Mouse (Mus musculus) kidney, embryonic 14.5 days (tissue): ENCODE results near the gene Kcna2. TPM values are rescaled to one million over a fixed set of nuclear protein-coding genes. Genes with fewer than 3 reads are reported as not detected.
A peak's percentile ranks its signal among the peaks of the same experiment; 100 is the strongest.

Experiments used
- ATAC-seq: fragments of 200-750 bp; cut with Nextera tagmentation; 2 replicates; pipeline ENCODE4 v1.8.0; 2017; ENCODE audit warnings: moderate number of reproducible peaks, mild to moderate bottlenecking, moderate TSS enrichment, moderate library complexity; ENCODE audit not compliant: low FRiP score, low TSS enrichment
- H3K27ac ChIP-seq: fragments of 300-500 bp; sonication (generic); 2 replicates; pipeline ENCODE4 v1.5.1; 2014; ENCODE audit warnings: low read depth, mild to moderate bottlenecking, low read length, moderate library complexity, mixed read lengths
- H3K27me3 ChIP-seq: fragments of 300-500 bp; sonication (generic); 2 replicates; pipeline ENCODE4 v1.6.1; 2014; ENCODE audit warnings: mild to moderate bottlenecking, low read length; ENCODE audit not compliant: control insufficient read depth, insufficient read depth
- H3K36me3 ChIP-seq: fragments of 300-500 bp; sonication (generic); 2 replicates; pipeline ENCODE4 v1.6.1; 2014; ENCODE audit warnings: low read length, mixed read lengths; ENCODE audit not compliant: control insufficient read depth, insufficient read depth
- H3K4me1 ChIP-seq: fragments of 300-500 bp; sonication (generic); 2 replicates; pipeline ENCODE4 v1.6.1; 2014; ENCODE audit warnings: low read length, mixed read lengths; ENCODE audit not compliant: control insufficient read depth, insufficient read depth
- H3K4me2 ChIP-seq: fragments of 300-500 bp; sonication (generic); replicated peaks from 2 replicates; pipeline ENCODE4 v1.6.1; 2014; ENCODE audit warnings: low read depth, mild to moderate bottlenecking, low read length
- H3K4me3 ChIP-seq: fragments of 300-500 bp; sonication (generic); 2 replicates; pipeline ENCODE4 v1.5.1; 2014; ENCODE audit warnings: mild to moderate bottlenecking, low read length
- H3K9ac ChIP-seq: fragments of 300-500 bp; sonication (generic); 2 replicates; pipeline ENCODE4 v1.6.1; 2014; ENCODE audit warnings: low read depth, mild to moderate bottlenecking, low read length, moderate library complexity
- H3K9me3 ChIP-seq: fragments of 300-500 bp; sonication (generic); 2 replicates; pipeline ENCODE4 v1.6.1; 2016; ENCODE audit warnings: low read length; ENCODE audit not compliant: control insufficient read depth
- WGBS: fragments of 180-500 bp; shearing (Covaris S2); extraction: QIAGEN DNeasy Blood & Tissue Kit; methylation state at CpG from one replicate; pipeline ENCODE4 v1.1.7; 2014; 5-methylcytosine and 5-hydroxymethylcytosine counted together
- polyA plus RNA-seq: library from polyadenylated mRNA; unstranded; fragments of >200 nt; fragmentation: Nextera tagmentation; extraction: Ambion mirVana; gene quantifications from 2 replicates; pipeline ENCODE4 v1.2.1, GENCODE M21; 2014

Gene Kcna2
- polyA plus RNA-seq, 1 experiment from 2014 or later: 0.08 TPM

GRCm38 (mm10) chr3:107112932-107113659, 12.2 kb downstream of the Kcna2 start:
- H3K4me3 ChIP-seq: no peak overlapping the region
- H3K9me3 ChIP-seq: no peaks in the 10 kb centered on the region
- no peaks in the 10 kb centered on the region for H3K36me3 ChIP-seq
- no peak overlapping the region for H3K9ac ChIP-seq
- H3K27me3 ChIP-seq: no peaks in the 10 kb centered on the region
- no peak overlapping the region; the same call in 1 of the 2 replicates for H3K27ac ChIP-seq
- ATAC-seq: peak; percentile 20; the same call in 1 of the 2 replicates
- H3K4me2 ChIP-seq: no peak overlapping the region
- 46% methylated on average over 10 of the region's 10 CpGs for WGBS
- H3K4me1 ChIP-seq: peaks cover 14% of the 10 kb centered on the region

- Histone ChIP-seq H3K4me3 (no peak overlapping the region), H3K4me1 (peaks cover 14% of the 10 kb centered on the region), H3K9ac (no peak overlapping the region), H3K36me3 (no peaks in the 10 kb centered on the region), H3K4me2 (no peak overlapping the region), H3K9me3 (no peaks in the 10 kb centered on the region), H3K27me3 (no peaks in the 10 kb centered on the region), H3K27ac (no peak overlapping the region)
- ATAC-seq: peak; percentile 34; the same call in 1 of the 2 replicates
- WGBS: 33% methylated on average over 14 of the region's 14 CpGs
Measured at GRCm38 (mm10) chr3:107113771-107114737, 13.1 kb downstream of the Kcna2 start.

- no peaks in the 10 kb centered on the region for H3K36me3 ChIP-seq
- no peak for ATAC-seq
- peaks cover 14% of the 10 kb centered on the region for H3K4me1 ChIP-seq
- WGBS: 92% methylated on average over 2 of the region's 2 CpGs
- no peaks in the 10 kb centered on the region for H3K27me3 ChIP-seq
- no peak overlapping the region for H3K4me2 ChIP-seq
- no peak overlapping the region for H3K9ac ChIP-seq
- no peak overlapping the region for H3K27ac ChIP-seq
- H3K4me3 ChIP-seq: no peak overlapping the region
- no peaks in the 10 kb centered on the region for H3K9me3 ChIP-seq
Measured at GRCm38 (mm10) chr3:107114941-107115340, 14.0 kb downstream of the Kcna2 start.

GRCm38 (mm10) chr3:107115746-107116145, 14.8 kb downstream of the Kcna2 start:
- no peaks in the 10 kb centered on the region for H3K9me3 ChIP-seq
- H3K9ac ChIP-seq: no peak overlapping the region
- no peak overlapping the region for H3K27ac ChIP-seq
- no peak for ATAC-seq
- no peaks in the 10 kb centered on the region for H3K36me3 ChIP-seq
- 71% methylated on average over 2 of the region's 2 CpGs for WGBS
- H3K4me2 ChIP-seq: no peak overlapping the region
- peaks cover 14% of the 10 kb centered on the region for H3K4me1 ChIP-seq
- H3K27me3 ChIP-seq: no peaks in the 10 kb centered on the region
- no peak overlapping the region for H3K4me3 ChIP-seq

- Histone ChIP-seq H3K27ac (no peak overlapping the region), H3K4me1 (no peaks in the 10 kb centered on the region), H3K4me2 (no peak overlapping the region), H3K9ac (no peak overlapping the region), H3K9me3 (no peaks in the 10 kb centered on the region), H3K27me3 (no peaks in the 10 kb centered on the region), H3K4me3 (no peak overlapping the region), H3K36me3 (no peaks in the 10 kb centered on the region)
- WGBS: 84% methylated on average over 2 of the region's 2 CpGs
- ATAC-seq: no peak
Measured at GRCm38 (mm10) chr3:107119864-107120564, 19.1 kb downstream of the Kcna2 start.

GRCm38 (mm10) chr3:107122306-107122705, 21.4 kb downstream of the Kcna2 start:
- Histone ChIP-seq H3K36me3 (no peaks in the 10 kb centered on the region), H3K27ac (no peak overlapping the region), H3K4me3 (no peak overlapping the region), H3K4me2 (no peak overlapping the region), H3K27me3 (no peaks in the 10 kb centered on the region), H3K4me1 (no peaks in the 10 kb centered on the region), H3K9me3 (no peaks in the 10 kb centered on the region), H3K9ac (no peak overlapping the region)
- ATAC-seq: no peak

GRCm38 (mm10) chr3:107127667-107128066, 26.7 kb downstream of the Kcna2 start:
- WGBS: 69% methylated on average over 1 of the region's 1 CpGs
- Histone ChIP-seq H3K9ac (no peak overlapping the region), H3K9me3 (no peaks in the 10 kb centered on the region), H3K27ac (no peak overlapping the region), H3K4me2 (no peak overlapping the region), H3K4me1 (no peaks in the 10 kb centered on the region), H3K27me3 (no peaks in the 10 kb centered on the region), H3K4me3 (no peak overlapping the region), H3K36me3 (no peaks in the 10 kb centered on the region)
- no peak for ATAC-seq

GRCm38 (mm10) chr3:107128421-107128820, 27.5 kb downstream of the Kcna2 start:
- ATAC-seq: no peak
- 68% methylated on average over 3 of the region's 3 CpGs for WGBS

More at GRCm38 (mm10) chr3:107128421-107128820, 27.5 kb downstream of the Kcna2 start:
- Histone ChIP-seq H3K27ac (no peak overlapping the region), H3K4me2 (no peak overlapping the region), H3K4me1 (no peaks in the 10 kb centered on the region), H3K9ac (no peak overlapping the region), H3K36me3 (no peaks in the 10 kb centered on the region), H3K4me3 (no peak overlapping the region), H3K9me3 (no peaks in the 10 kb centered on the region), H3K27me3 (no peaks in the 10 kb centered on the region)
